Mouse (Mus musculus) yolk sac, embryonic 10.5 days (tissue): Measurements from ENCODE around the gene Asb16.
A peak's percentile ranks its signal among the peaks of the same experiment; 100 is the strongest.
"Not testable (repeated sequence)": the region's sequence is repeated elsewhere in the genome, so short reads cannot be mapped to it uniquely, and the experiment has no call there.

Experiments
- DNase-seq: peaks from one replicate; pipeline ENCODE4 v3.0.0-alpha.2; 2017; ENCODE audit warnings: low spot score

Gene Asb16

GRCm38 (mm10) chr11:102241874-102242273, 26.7 kb upstream of the Asb16 start:
- no peak for DNase-seq

GRCm38 (mm10) chr11:102244926-102245449, 23.6 kb upstream of the Asb16 start:
- DNase-seq = peak; percentile 47

- DNase-seq = no peak
These were observed 22.8 kb upstream of the Asb16 start for GRCm38 (mm10) chr11:102245581-102246272.

- DNase-seq = no peak
These were observed 22.3 kb upstream of the Asb16 start for GRCm38 (mm10) chr11:102246273-102246635.

GRCm38 (mm10) chr11:102246871-102247270, 21.7 kb upstream of the Asb16 start:
- DNase-seq = no peak

- peak; percentile 97 for DNase-seq
These were observed 19.8 kb upstream of the Asb16 start, which contains the start of gene BC030867 for GRCm38 (mm10) chr11:102248630-102249230. BC030867 (plus strand) TSS chr11:102248882.

- DNase-seq = no peak
These were observed 19.0 kb upstream of the Asb16 start for GRCm38 (mm10) chr11:102249351-102250090.

- DNase-seq = no peak
These were observed 11.0 kb upstream of the Asb16 start for GRCm38 (mm10) chr11:102257514-102257913.

GRCm38 (mm10) chr11:102258095-102258494, 10.4 kb upstream of the Asb16 start:
- no peak for DNase-seq

- DNase-seq = no peak
These were observed 10.0 kb upstream of the Asb16 start for GRCm38 (mm10) chr11:102258521-102258920.

- DNase-seq = no peak
These were observed 5.3 kb upstream of the Asb16 start for GRCm38 (mm10) chr11:102263211-102263610.

- no peak for DNase-seq
These were observed 2.7 kb upstream of the Asb16 start for GRCm38 (mm10) chr11:102265816-102266215.

- DNase-seq = no peak
These were observed 1.8 kb upstream of the Asb16 start for GRCm38 (mm10) chr11:102266631-102267355.

- DNase-seq = peak; percentile 47
These were observed 1.1 kb upstream of the Asb16 start for GRCm38 (mm10) chr11:102267480-102267879.

- DNase-seq = peak; percentile 57
These were observed 7.9 kb downstream of the Asb16 start for GRCm38 (mm10) chr11:102276411-102276915.

- no peak for DNase-seq
These were observed 9.2 kb downstream of the Asb16 start for GRCm38 (mm10) chr11:102277754-102278153.

- DNase-seq = no peak
These were observed 11.1 kb downstream of the Asb16 start for GRCm38 (mm10) chr11:102279595-102279994.

- DNase-seq = not testable (repeated sequence)
These were observed 11.7 kb downstream of the Asb16 start for GRCm38 (mm10) chr11:102280267-102280666.

GRCm38 (mm10) chr11:102283922-102284321, 15.4 kb downstream of the Asb16 start:
- no peak for DNase-seq

- DNase-seq = peak; percentile 98
These were observed 16.1 kb downstream of the Asb16 start, which contains the start of gene Tmub2 for GRCm38 (mm10) chr11:102284501-102285094. Tmub2 (plus strand) TSS chr11:102284931.

GRCm38 (mm10) chr11:102285095-102285834, 16.7 kb downstream of the Asb16 start:
- no peak for DNase-seq
